Mouse (Mus musculus): ENCODE results near the gene Rpl9-ps6. TPM values are rescaled to one million over a fixed set of nuclear protein-coding genes. Genes with fewer than 3 reads are reported as not detected.

Gene Rpl9-ps6
- polyA plus RNA-seq (2015; fragmentation: Nextera tagmentation; extraction: Ambion mirVana), result 144 and 146 TPM in 2 replicates

- Histone ChIP-seq H3K36me3 (no peaks in the 10 kb centered on the region), H3K27ac (no peak within 1 kb of the TSS), H3K4me2 (replicated peaks) (no peak within 1 kb of the TSS), H3K27me3 (replicated peaks) (no peaks in the 10 kb centered on the region), H3K4me1 (replicated peaks) (no peaks in the 10 kb centered on the region), H3K9ac (no peak within 1 kb of the TSS), H3K4me3 (replicated peaks) (no peak within 1 kb of the TSS), H3K9me3 (no peaks in the 10 kb centered on the region)
- 81% methylated on average over 6 of the region's 6 CpGs for WGBS
- ATAC-seq, result no peak
Measured at GRCm38 (mm10) chr19:32466478-32466877, at the start of gene Rpl9-ps6. Gene Rpl9-ps6 (minus strand): TSS chr19:32466578.

GRCm38 (mm10) chr19:32512518-32512917 lies 46.1 kb upstream of the Rpl9-ps6 start:
- H3K4me3 ChIP-seq (replicated peaks), result no peak overlapping the region
- peaks cover 5% of the 10 kb centered on the region for H3K36me3 ChIP-seq

GRCm38 (mm10) chr19:32510962-32511361 lies 44.6 kb upstream of the Rpl9-ps6 start:
- no peak overlapping the region for H3K4me2 ChIP-seq (replicated peaks)
- peak; percentile 93 for ATAC-seq
- H3K9me3 ChIP-seq, result no peaks in the 10 kb centered on the region
- H3K4me1 ChIP-seq (replicated peaks), result no peaks in the 10 kb centered on the region
- H3K36me3 ChIP-seq, result peaks cover 9% of the 10 kb centered on the region
- H3K27ac ChIP-seq, result peak overlapping the region; percentile 66
- no peaks in the 10 kb centered on the region for H3K27me3 ChIP-seq (replicated peaks)
- H3K4me3 ChIP-seq (replicated peaks), result no peak overlapping the region
- H3K9ac ChIP-seq, result no peak overlapping the region
- 67% methylated on average over 6 of the region's 6 CpGs for WGBS

More at GRCm38 (mm10) chr19:32512518-32512917, 46.1 kb upstream of the Rpl9-ps6 start:
- H3K27me3 ChIP-seq (replicated peaks), result no peaks in the 10 kb centered on the region
- WGBS, result 35% methylated on average over 1 of the region's 1 CpGs
- H3K27ac ChIP-seq, result no peak overlapping the region
- no peak overlapping the region for H3K4me2 ChIP-seq (replicated peaks)
- ATAC-seq, result no peak
- H3K9ac ChIP-seq, result no peak overlapping the region
- H3K4me1 ChIP-seq (replicated peaks), result no peaks in the 10 kb centered on the region
- H3K9me3 ChIP-seq, result no peaks in the 10 kb centered on the region

- no peak overlapping the region for H3K9ac ChIP-seq
- no peak overlapping the region for H3K4me2 ChIP-seq (replicated peaks)
- peaks cover 9% of the 10 kb centered on the region for H3K36me3 ChIP-seq
- ATAC-seq, result peak; percentile 75
- WGBS, result 44% methylated on average over 3 of the region's 3 CpGs
- no peaks in the 10 kb centered on the region for H3K4me1 ChIP-seq (replicated peaks)
- no peak overlapping the region for H3K4me3 ChIP-seq (replicated peaks)
- H3K27ac ChIP-seq, result peak overlapping the region; percentile 66; the same call in 1 of the 2 replicates
- no peaks in the 10 kb centered on the region for H3K9me3 ChIP-seq
- no peaks in the 10 kb centered on the region for H3K27me3 ChIP-seq (replicated peaks)
Measured at GRCm38 (mm10) chr19:32510267-32510666, 43.9 kb upstream of the Rpl9-ps6 start.

- Histone ChIP-seq H3K4me3 (replicated peaks) (no peak overlapping the region), H3K4me1 (replicated peaks) (no peaks in the 10 kb centered on the region), H3K9ac (no peak overlapping the region), H3K4me2 (replicated peaks) (no peak overlapping the region), H3K27me3 (replicated peaks) (no peaks in the 10 kb centered on the region), H3K9me3 (no peaks in the 10 kb centered on the region), H3K27ac (no peak overlapping the region), H3K36me3 (peaks cover 4% of the 10 kb centered on the region; the same call in 1 of the 2 replicates)
- WGBS, result 78% methylated on average over 9 of the region's 9 CpGs
- no peak for ATAC-seq
Measured at GRCm38 (mm10) chr19:32507526-32507925, 41.1 kb upstream of the Rpl9-ps6 start.

- H3K27ac ChIP-seq, result no peak overlapping the region
- H3K4me3 ChIP-seq (replicated peaks), result no peak overlapping the region
- no peak overlapping the region for H3K9ac ChIP-seq
- H3K4me2 ChIP-seq (replicated peaks), result no peak overlapping the region
- no peak for ATAC-seq
- 92% methylated on average over 6 of the region's 6 CpGs for WGBS
- H3K27me3 ChIP-seq (replicated peaks), result no peaks in the 10 kb centered on the region
- no peaks in the 10 kb centered on the region for H3K9me3 ChIP-seq
- H3K36me3 ChIP-seq, result peaks cover 4% of the 10 kb centered on the region; the same call in 1 of the 2 replicates
- no peaks in the 10 kb centered on the region for H3K4me1 ChIP-seq (replicated peaks)
Measured at GRCm38 (mm10) chr19:32507100-32507499, 40.7 kb upstream of the Rpl9-ps6 start.

- ATAC-seq, result no peak
- 86% methylated on average over 5 of the region's 5 CpGs for WGBS
- no peaks in the 10 kb centered on the region for H3K4me1 ChIP-seq (replicated peaks)
Measured at GRCm38 (mm10) chr19:32506514-32506913, 40.1 kb upstream of the Rpl9-ps6 start.

GRCm38 (mm10) chr19:32506081-32506480 lies 39.7 kb upstream of the Rpl9-ps6 start:
- no peak overlapping the region for H3K4me3 ChIP-seq (replicated peaks)
- no peaks in the 10 kb centered on the region for H3K27me3 ChIP-seq (replicated peaks)
- no peak overlapping the region for H3K27ac ChIP-seq
- H3K9ac ChIP-seq, result no peak overlapping the region
- 74% methylated on average over 8 of the region's 8 CpGs for WGBS
- 0 out of 2 replicates have a peak, but pooled peaks cover 4% of the 10 kb centered on the region for H3K36me3 ChIP-seq
- no peaks in the 10 kb centered on the region for H3K4me1 ChIP-seq (replicated peaks)
- H3K9me3 ChIP-seq, result no peaks in the 10 kb centered on the region
- ATAC-seq, result no peak
- no peak overlapping the region for H3K4me2 ChIP-seq (replicated peaks)

More at GRCm38 (mm10) chr19:32506514-32506913, 40.1 kb upstream of the Rpl9-ps6 start:
- Histone ChIP-seq H3K27me3 (replicated peaks) (no peaks in the 10 kb centered on the region), H3K4me2 (replicated peaks) (no peak overlapping the region), H3K9me3 (no peaks in the 10 kb centered on the region), H3K4me3 (replicated peaks) (no peak overlapping the region), H3K27ac (no peak overlapping the region), H3K36me3 (0 out of 2 replicates have a peak, but pooled peaks cover 4% of the 10 kb centered on the region), H3K9ac (no peak overlapping the region)

- no peak overlapping the region for H3K9ac ChIP-seq
- no peaks in the 10 kb centered on the region for H3K9me3 ChIP-seq
- 79% methylated on average over 6 of the region's 6 CpGs for WGBS
- 0 out of 2 replicates have a peak, but pooled peaks cover 2% of the 10 kb centered on the region for H3K36me3 ChIP-seq
- ATAC-seq, result 0 out of 2 replicates have a peak, but pooled peaks have one; percentile 28
- no peak overlapping the region for H3K4me2 ChIP-seq (replicated peaks)
- H3K4me3 ChIP-seq (replicated peaks), result no peak overlapping the region
- no peak overlapping the region for H3K27ac ChIP-seq
- H3K4me1 ChIP-seq (replicated peaks), result no peaks in the 10 kb centered on the region
- H3K27me3 ChIP-seq (replicated peaks), result no peaks in the 10 kb centered on the region
Measured at GRCm38 (mm10) chr19:32501414-32501813, 35.0 kb upstream of the Rpl9-ps6 start.

GRCm38 (mm10) chr19:32498002-32498401 lies 31.6 kb upstream of the Rpl9-ps6 start:
- 0 out of 2 replicates have a peak, but pooled peaks cover 4% of the 10 kb centered on the region for H3K36me3 ChIP-seq
- no peaks in the 10 kb centered on the region for H3K27me3 ChIP-seq (replicated peaks)
- no peak overlapping the region for H3K4me2 ChIP-seq (replicated peaks)
- no peak overlapping the region for H3K4me3 ChIP-seq (replicated peaks)
- H3K27ac ChIP-seq, result no peak overlapping the region
- H3K4me1 ChIP-seq (replicated peaks), result no peaks in the 10 kb centered on the region
- ATAC-seq, result no peak
- 98% methylated on average over 5 of the region's 5 CpGs for WGBS
- H3K9me3 ChIP-seq, result no peaks in the 10 kb centered on the region
- H3K9ac ChIP-seq, result no peak overlapping the region

- Histone ChIP-seq H3K36me3 (0 out of 2 replicates have a peak, but pooled peaks cover 4% of the 10 kb centered on the region), H3K4me2 (replicated peaks) (no peak overlapping the region), H3K4me3 (replicated peaks) (no peak overlapping the region), H3K27me3 (replicated peaks) (no peaks in the 10 kb centered on the region), H3K9ac (no peak overlapping the region), H3K4me1 (replicated peaks) (no peaks in the 10 kb centered on the region), H3K9me3 (no peaks in the 10 kb centered on the region), H3K27ac (no peak overlapping the region)
- 77% methylated on average over 6 of the region's 6 CpGs for WGBS
- ATAC-seq, result no peak
Measured at GRCm38 (mm10) chr19:32497411-32497810, 31.0 kb upstream of the Rpl9-ps6 start.

GRCm38 (mm10) chr19:32495034-32495433 lies 28.7 kb upstream of the Rpl9-ps6 start:
- H3K4me2 ChIP-seq (replicated peaks), result no peak overlapping the region
- WGBS, result 89% methylated on average over 11 of the region's 11 CpGs
- no peak for ATAC-seq
- no peaks in the 10 kb centered on the region for H3K4me1 ChIP-seq (replicated peaks)
- H3K4me3 ChIP-seq (replicated peaks), result no peak overlapping the region
- no peaks in the 10 kb centered on the region for H3K27me3 ChIP-seq (replicated peaks)
- 0 out of 2 replicates have a peak, but pooled peaks cover 4% of the 10 kb centered on the region for H3K36me3 ChIP-seq
- H3K9me3 ChIP-seq, result no peaks in the 10 kb centered on the region
- no peak overlapping the region for H3K9ac ChIP-seq
- H3K27ac ChIP-seq, result no peak overlapping the region

GRCm38 (mm10) chr19:32494611-32495010 lies 28.2 kb upstream of the Rpl9-ps6 start:
- Histone ChIP-seq H3K27ac (no peak overlapping the region), H3K36me3 (0 out of 2 replicates have a peak, but pooled peaks cover 4% of the 10 kb centered on the region), H3K4me2 (replicated peaks) (no peak overlapping the region), H3K27me3 (replicated peaks) (no peaks in the 10 kb centered on the region), H3K9ac (no peak overlapping the region), H3K9me3 (no peaks in the 10 kb centered on the region), H3K4me3 (replicated peaks) (no peak overlapping the region), H3K4me1 (replicated peaks) (no peaks in the 10 kb centered on the region)
- ATAC-seq, result no peak
- WGBS, result 90% methylated on average over 13 of the region's 13 CpGs
